Mouse (Mus musculus): ENCODE results near the gene Mrps18b.
A peak's percentile ranks its signal among the peaks of the same experiment; 100 is the strongest.

DNA sequence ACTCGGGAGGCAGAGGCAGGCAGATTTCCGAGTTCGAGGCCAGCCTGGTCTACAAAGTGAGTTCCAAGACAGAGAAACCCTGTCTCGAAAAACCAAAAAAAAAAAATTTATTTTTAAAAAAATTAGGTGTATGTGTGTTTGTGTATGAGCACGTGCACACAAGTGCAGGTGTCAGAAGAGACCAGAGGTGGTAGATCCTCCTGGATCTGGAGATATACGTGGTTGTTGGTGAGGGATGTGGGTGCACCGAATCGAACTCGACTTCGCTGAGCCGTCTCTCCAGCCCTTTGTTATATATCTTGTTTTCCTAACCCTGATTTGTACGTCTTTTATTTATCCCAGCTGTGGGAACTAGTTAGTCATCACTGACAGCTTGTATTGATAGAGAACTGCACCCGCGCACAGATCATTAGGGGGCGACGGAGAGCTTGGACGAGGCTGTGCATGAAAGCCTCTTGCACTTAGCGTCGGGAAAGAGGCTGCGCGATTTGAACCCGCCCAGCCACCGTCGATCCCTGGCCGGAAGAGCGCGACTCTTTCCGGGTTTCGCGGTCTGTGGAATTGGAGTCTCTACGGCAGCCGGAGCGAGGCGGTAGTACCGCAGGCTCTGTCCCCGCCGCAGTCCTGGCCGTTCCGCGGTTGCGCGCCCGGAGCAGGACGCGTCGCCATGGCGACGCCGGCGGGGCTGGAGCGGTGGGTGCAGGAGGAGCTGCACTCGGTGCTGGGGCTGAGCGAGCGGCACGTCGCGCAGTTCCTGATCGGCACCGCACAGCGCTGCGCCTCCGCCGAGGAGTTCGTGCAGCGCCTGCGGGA lies 36.7 kb downstream of the Mrps18b start, which contains the start of gene Dhx16:
- TF ChIP-seq POLR2A (IDR thresholded peaks at IDR 0.05; ENCODE audit: insufficient read depth, low read depth, low read length) (peak; percentile 80; the same call in 1 of the 2 replicates), CTCF (IDR thresholded peaks at IDR 0.05; ENCODE audit: insufficient read depth, low read depth, low read length) (peak; percentile 49)
